Mouse (Mus musculus) spleen, adult 2 months (tissue): Measurements from ENCODE around the gene Dtx4. TPM values are rescaled to one million over a fixed set of nuclear protein-coding genes. Genes with fewer than 3 reads are reported as not detected.
A peak's percentile ranks its signal among the peaks of the same experiment; 100 is the strongest.

Experiments
- DNase-seq, 2 experiments: peaks; one replicate each; pipeline versions ENCODE4 v3.0.0 to v3.0.0-alpha.2; 2012 to 2021; ENCODE audit warnings: low spot score in 2 of 2, low read depth in 1 of 2
- H3K27ac ChIP-seq: fragments of 200-500 bp; 2 replicates; pipeline ENCODE4 v1.5.1; 2012; ENCODE audit warnings: low read length, inconsistent platforms; ENCODE audit not compliant: insufficient read depth
- H3K27me3 ChIP-seq: fragments of 200-500 bp; 2 replicates; pipeline ENCODE4 v1.6.1; 2012; ENCODE audit warnings: mild to moderate bottlenecking, moderate library complexity, low read length, inconsistent platforms; ENCODE audit not compliant: control insufficient read depth, insufficient read depth
- H3K36me3 ChIP-seq: fragments of 200-500 bp; 2 replicates; pipeline ENCODE4 v1.6.1; 2012; ENCODE audit warnings: mild to moderate bottlenecking, low read length, inconsistent platforms; ENCODE audit not compliant: control insufficient read depth, insufficient read depth
- H3K4me1 ChIP-seq: fragments of 200-500 bp; 2 replicates; pipeline ENCODE4 v1.6.1; 2011; ENCODE audit warnings: inconsistent platforms; ENCODE audit not compliant: control insufficient read depth, insufficient read depth, insufficient read length
- H3K4me3 ChIP-seq: fragments of 200-500 bp; 2 replicates; pipeline ENCODE4 v1.5.1; 2011; ENCODE audit warnings: mild to moderate bottlenecking, inconsistent platforms; ENCODE audit not compliant: insufficient read depth, insufficient read length; ENCODE audit errors: extremely low read depth
- CTCF ChIP-seq: fragments of 200-500 bp; IDR thresholded peaks from 2 replicates; pipeline ENCODE4 v1.5.1; 2011; ENCODE audit warnings: mild to moderate bottlenecking, inconsistent platforms; ENCODE audit not compliant: insufficient read depth, insufficient read length, insufficient replicate concordance; ENCODE audit errors: extremely low read depth
- POLR2A ChIP-seq: fragments of 200-500 bp; IDR thresholded peaks from 2 replicates; pipeline ENCODE4 v1.6.1; 2011; ENCODE audit warnings: low read depth, low read length, inconsistent platforms
- WGBS: fragments of 180-500 bp; shearing (Covaris S2); methylation state at CpG from one replicate; pipeline ENCODE4 v1.1.7; 2018; 5-methylcytosine and 5-hydroxymethylcytosine counted together
- polyA plus RNA-seq: library from polyadenylated mRNA; depleted of rRNA; stranded (reverse); fragments of >200 nt; gene quantifications from 2 replicates; pipeline ENCODE4 v1.2.3, GENCODE M21; 2012

Gene Dtx4
- polyA plus RNA-seq, 1 experiment, result 4.3 TPM

GRCm38 (mm10) chr19:12440103-12440725 lies 61.0 kb downstream of the Dtx4 start:
- WGBS, result 37% methylated on average over 5 of the region's 5 CpGs
- no peaks in the 10 kb centered on the region for H3K36me3 ChIP-seq
- no peaks in the 10 kb centered on the region for H3K27me3 ChIP-seq
- TF ChIP-seq CTCF (no peak), POLR2A (no peak)
- peaks cover 14% of the 10 kb centered on the region; the same call in 1 of the 2 replicates for H3K4me1 ChIP-seq
- peak overlapping the region; percentile 58 for H3K27ac ChIP-seq
- no peak overlapping the region for H3K4me3 ChIP-seq
- no peak for DNase-seq

GRCm38 (mm10) chr19:12439581-12439980 lies 61.7 kb downstream of the Dtx4 start:
- no peak for TF ChIP-seq CTCF
- no peak for TF ChIP-seq POLR2A
- 54% methylated on average over 1 of the region's 1 CpGs for WGBS

GRCm38 (mm10) chr19:12435750-12436524 lies 65.3 kb downstream of the Dtx4 start:
- Histone ChIP-seq H3K27ac (peak overlapping the region; percentile 42), H3K4me3 (no peak overlapping the region), H3K27me3 (no peaks in the 10 kb centered on the region), H3K4me1 (peaks cover 22% of the 10 kb centered on the region; the same call in 1 of the 2 replicates), H3K36me3 (no peaks in the 10 kb centered on the region)
- DNase-seq, result no peak
- no peak for TF ChIP-seq POLR2A
- no peak for TF ChIP-seq CTCF
- WGBS, result 54% methylated on average over 4 of the region's 4 CpGs

More at GRCm38 (mm10) chr19:12439581-12439980, 61.7 kb downstream of the Dtx4 start:
- no peak overlapping the region; the same call in 1 of the 2 replicates for H3K27ac ChIP-seq
- no peak for DNase-seq
- no peaks in the 10 kb centered on the region for H3K36me3 ChIP-seq
- no peaks in the 10 kb centered on the region for H3K27me3 ChIP-seq
- H3K4me1 ChIP-seq, result peaks cover 19% of the 10 kb centered on the region; the same call in 1 of the 2 replicates
- no peak overlapping the region for H3K4me3 ChIP-seq

GRCm38 (mm10) chr19:12435011-12435416 lies 66.2 kb downstream of the Dtx4 start:
- 13% methylated on average over 4 of the region's 4 CpGs for WGBS
- peak; percentile 18 to 42 for DNase-seq
- peak overlapping the region; percentile 42 for H3K27ac ChIP-seq
- peaks cover 17% of the 10 kb centered on the region; the same call in 1 of the 2 replicates for H3K4me1 ChIP-seq
- H3K36me3 ChIP-seq, result no peaks in the 10 kb centered on the region
- no peak overlapping the region for H3K4me3 ChIP-seq
- H3K27me3 ChIP-seq, result no peaks in the 10 kb centered on the region
- TF ChIP-seq POLR2A, result no peak
- TF ChIP-seq CTCF, result no peak

- peaks cover 2% of the 10 kb centered on the region; the same call in 1 of the 2 replicates for H3K27me3 ChIP-seq
- 5% methylated on average over 2 of the region's 2 CpGs for WGBS
- H3K4me3 ChIP-seq, result no peak overlapping the region
- no peak overlapping the region for H3K27ac ChIP-seq
- H3K36me3 ChIP-seq, result no peaks in the 10 kb centered on the region
- peaks cover 17% of the 10 kb centered on the region; the same call in 1 of the 2 replicates for H3K4me1 ChIP-seq
- TF ChIP-seq CTCF, result peak; percentile 27; the same call in 1 of the 2 replicates
- no peak for TF ChIP-seq POLR2A
- peak in 1 of 2 experiments; percentile 46 for DNase-seq
Observed at GRCm38 (mm10) chr19:12433033-12433432, 68.2 kb downstream of the Dtx4 start.

- Histone ChIP-seq H3K4me3 (no peak within 1 kb of the TSS), H3K36me3 (no peaks in the 10 kb centered on the region), H3K27me3 (peaks cover 2% of the 10 kb centered on the region; the same call in 1 of the 2 replicates), H3K4me1 (no peaks in the 10 kb centered on the region; the same call in 1 of the 2 replicates), H3K27ac (no peak within 1 kb of the TSS)
- no peak for DNase-seq
- 95% methylated on average over 6 of the region's 6 CpGs for WGBS
- TF ChIP-seq POLR2A (no peak), CTCF (no peak)
Observed at GRCm38 (mm10) chr19:12427605-12428004, 73.6 kb downstream of the Dtx4 start, which contains the start of gene Pfpl. Gene Pfpl, plus strand, starts transcription at chr19:12427905.
